Mouse (Mus musculus): ENCODE results near the gene Fnbp1. TPM values are rescaled to one million over a fixed set of nuclear protein-coding genes. Genes with fewer than 3 reads are reported as not detected.

Fnbp1 gene
- polyA plus RNA-seq, 1 experiment, result 126 TPM

- no peak overlapping the region for H3K27ac ChIP-seq (ENCODE audit: insufficient read depth, low read length)
- H3K4me1 ChIP-seq (ENCODE audit: control insufficient read depth, insufficient read depth, low read length), result no peaks in the 10 kb centered on the region
- H3K4me3 ChIP-seq (ENCODE audit: insufficient read depth, low read length), result no peak overlapping the region
- TF ChIP-seq CTCF (IDR thresholded peaks at IDR 0.05; ENCODE audit: extremely low read depth, insufficient read depth, low read length), result no peak
- no peak for TF ChIP-seq POLR2A (IDR thresholded peaks at IDR 0.05; ENCODE audit: extremely low read depth, insufficient read depth, low read length)
Measured at GRCm38 (mm10) chr2:31082639-31083038, 59.2 kb downstream of the Fnbp1 start.

GRCm38 (mm10) chr2:31081349-31081748 lies 60.5 kb downstream of the Fnbp1 start:
- TF ChIP-seq POLR2A (IDR thresholded peaks at IDR 0.05; ENCODE audit: extremely low read depth, insufficient read depth, low read length), result no peak
- no peak for TF ChIP-seq CTCF (IDR thresholded peaks at IDR 0.05; ENCODE audit: extremely low read depth, insufficient read depth, low read length)
- no peak overlapping the region for H3K4me3 ChIP-seq (ENCODE audit: insufficient read depth, low read length)
- no peaks in the 10 kb centered on the region for H3K4me1 ChIP-seq (ENCODE audit: control insufficient read depth, insufficient read depth, low read length)
- H3K27ac ChIP-seq (ENCODE audit: insufficient read depth, low read length), result no peak overlapping the region

GRCm38 (mm10) chr2:31079117-31079516 lies 62.7 kb downstream of the Fnbp1 start:
- Histone ChIP-seq H3K4me3 (ENCODE audit: insufficient read depth, low read length) (no peak overlapping the region), H3K27ac (ENCODE audit: insufficient read depth, low read length) (no peak overlapping the region), H3K4me1 (ENCODE audit: control insufficient read depth, insufficient read depth, low read length) (no peaks in the 10 kb centered on the region)
- no peak for TF ChIP-seq CTCF (IDR thresholded peaks at IDR 0.05; ENCODE audit: extremely low read depth, insufficient read depth, low read length)
- TF ChIP-seq POLR2A (IDR thresholded peaks at IDR 0.05; ENCODE audit: extremely low read depth, insufficient read depth, low read length), result no peak

- no peak for TF ChIP-seq CTCF (IDR thresholded peaks at IDR 0.05; ENCODE audit: extremely low read depth, insufficient read depth, low read length)
- TF ChIP-seq POLR2A (IDR thresholded peaks at IDR 0.05; ENCODE audit: extremely low read depth, insufficient read depth, low read length), result no peak
- no peak overlapping the region for H3K4me3 ChIP-seq (ENCODE audit: insufficient read depth, low read length)
- no peaks in the 10 kb centered on the region for H3K4me1 ChIP-seq (ENCODE audit: control insufficient read depth, insufficient read depth, low read length)
- H3K27ac ChIP-seq (ENCODE audit: insufficient read depth, low read length), result no peak overlapping the region
Measured at GRCm38 (mm10) chr2:31077574-31077973, 64.2 kb downstream of the Fnbp1 start.

GRCm38 (mm10) chr2:31076351-31077140 lies 65.3 kb downstream of the Fnbp1 start:
- no peak for TF ChIP-seq POLR2A (IDR thresholded peaks at IDR 0.05; ENCODE audit: extremely low read depth, insufficient read depth, low read length)
- no peak for TF ChIP-seq CTCF (IDR thresholded peaks at IDR 0.05; ENCODE audit: extremely low read depth, insufficient read depth, low read length)
- Histone ChIP-seq H3K4me3 (ENCODE audit: insufficient read depth, low read length) (no peak overlapping the region), H3K4me1 (ENCODE audit: control insufficient read depth, insufficient read depth, low read length) (no peaks in the 10 kb centered on the region), H3K27ac (ENCODE audit: insufficient read depth, low read length) (no peak overlapping the region)

- no peak for TF ChIP-seq POLR2A (IDR thresholded peaks at IDR 0.05; ENCODE audit: extremely low read depth, insufficient read depth, low read length)
- TF ChIP-seq CTCF (IDR thresholded peaks at IDR 0.05; ENCODE audit: extremely low read depth, insufficient read depth, low read length), result no peak
- Histone ChIP-seq H3K4me3 (ENCODE audit: insufficient read depth, low read length) (no peak overlapping the region), H3K27ac (ENCODE audit: insufficient read depth, low read length) (no peak overlapping the region), H3K4me1 (ENCODE audit: control insufficient read depth, insufficient read depth, low read length) (no peaks in the 10 kb centered on the region)
Measured at GRCm38 (mm10) chr2:31075836-31076235, 66.0 kb downstream of the Fnbp1 start.

- Histone ChIP-seq H3K4me3 (ENCODE audit: insufficient read depth, low read length) (no peak overlapping the region), H3K4me1 (ENCODE audit: control insufficient read depth, insufficient read depth, low read length) (no peaks in the 10 kb centered on the region), H3K27ac (ENCODE audit: insufficient read depth, low read length) (no peak overlapping the region)
- no peak for TF ChIP-seq POLR2A (IDR thresholded peaks at IDR 0.05; ENCODE audit: extremely low read depth, insufficient read depth, low read length)
- TF ChIP-seq CTCF (IDR thresholded peaks at IDR 0.05; ENCODE audit: extremely low read depth, insufficient read depth, low read length), result no peak
Measured at GRCm38 (mm10) chr2:31075168-31075567, 66.6 kb downstream of the Fnbp1 start.

- Histone ChIP-seq H3K4me1 (ENCODE audit: control insufficient read depth, insufficient read depth, low read length) (peaks cover 4% of the 10 kb centered on the region; the same call in 1 of the 2 replicates), H3K27ac (ENCODE audit: insufficient read depth, low read length) (peak overlapping the region; percentile 89), H3K4me3 (ENCODE audit: insufficient read depth, low read length) (no peak overlapping the region)
- TF ChIP-seq POLR2A (IDR thresholded peaks at IDR 0.05; ENCODE audit: extremely low read depth, insufficient read depth, low read length) (no peak), CTCF (IDR thresholded peaks at IDR 0.05; ENCODE audit: extremely low read depth, insufficient read depth, low read length) (no peak)
Measured at GRCm38 (mm10) chr2:31069506-31069905, 72.3 kb downstream of the Fnbp1 start.

GRCm38 (mm10) chr2:31069114-31069445 lies 72.7 kb downstream of the Fnbp1 start:
- Histone ChIP-seq H3K4me3 (ENCODE audit: insufficient read depth, low read length) (no peak overlapping the region), H3K4me1 (ENCODE audit: control insufficient read depth, insufficient read depth, low read length) (peaks cover 4% of the 10 kb centered on the region; the same call in 1 of the 2 replicates), H3K27ac (ENCODE audit: insufficient read depth, low read length) (peak overlapping the region; percentile 89)
- TF ChIP-seq CTCF (IDR thresholded peaks at IDR 0.05; ENCODE audit: extremely low read depth, insufficient read depth, low read length), result no peak
- no peak for TF ChIP-seq POLR2A (IDR thresholded peaks at IDR 0.05; ENCODE audit: extremely low read depth, insufficient read depth, low read length)

Data from cortical plate, adult 2 months (tissue).